Mouse (Mus musculus): ENCODE results near the gene Ubxn4.
"Not testable (repeated sequence)": the region's sequence is repeated elsewhere in the genome, so short reads cannot be mapped to it uniquely, and the experiment has no call there.

Gene Ubxn4
- long read RNA-seq, experiment 1, full-length matches to known transcripts: 30 of 132 reads
- long read RNA-seq, experiment 1, partial matches to known transcripts: 85 of 132 reads
- long read RNA-seq, experiment 1, other reads (novel, unspliced or antisense): 17 of 132 reads
- long read RNA-seq, experiment 2, full-length matches to known transcripts: 22 of 187 reads
- long read RNA-seq, experiment 2, partial matches to known transcripts: 153 of 187 reads
- long read RNA-seq, experiment 2, other reads (novel, unspliced or antisense): 12 of 187 reads

- intact Hi-C loops (cut with DNase I): no loop called here
These were observed at the start of gene Ubxn4 for GRCm38 (mm10) chr1:128243627-128243995. Gene Ubxn4, plus strand, starts transcription at chr1:128243964.

- intact Hi-C loops (cut with DNase I): no loop called here
These were observed 49.8 kb upstream of the Ubxn4 start for GRCm38 (mm10) chr1:128194011-128194410.

GRCm38 (mm10) chr1:128197353-128197752, 46.4 kb upstream of the Ubxn4 start:
- intact Hi-C loops (cut with DNase I): no loop called here

- intact Hi-C loops (cut with DNase I): no loop called here
These were observed 30.5 kb upstream of the Ubxn4 start for GRCm38 (mm10) chr1:128213261-128213660.

- intact Hi-C loops (cut with DNase I): no loop called here
These were observed 21.9 kb upstream of the Ubxn4 start for GRCm38 (mm10) chr1:128221886-128222285.

- intact Hi-C loops (cut with DNase I): no loop called here
These were observed 20.5 kb upstream of the Ubxn4 start for GRCm38 (mm10) chr1:128223304-128223703.

- intact Hi-C loops (cut with DNase I): no loop called here
These were observed 8.6 kb upstream of the Ubxn4 start for GRCm38 (mm10) chr1:128235181-128235580.

GRCm38 (mm10) chr1:128243996-128244726, 397 bp downstream of the Ubxn4 start:
- intact Hi-C loops (cut with DNase I): no loop called here

GRCm38 (mm10) chr1:128244727-128245355, 1.1 kb downstream of the Ubxn4 start:
- intact Hi-C loops (cut with DNase I): no loop called here

- intact Hi-C loops (cut with DNase I): not testable (repeated sequence)
These were observed 23.3 kb downstream of the Ubxn4 start for GRCm38 (mm10) chr1:128267061-128267460.

- intact Hi-C loops (cut with DNase I): no loop called here
These were observed 27.0 kb downstream of the Ubxn4 start for GRCm38 (mm10) chr1:128270731-128271130.

- intact Hi-C loops (cut with DNase I): no loop called here
These were observed 32.1 kb downstream of the Ubxn4 start for GRCm38 (mm10) chr1:128275908-128276307.

- intact Hi-C loops (cut with DNase I): no loop called here
These were observed 34.8 kb downstream of the Ubxn4 start for GRCm38 (mm10) chr1:128278563-128278962.

- intact Hi-C loops (cut with DNase I): loop anchor here (10.0 kb wide), 1 partner anchor 553 kb away; no protein-coding TSS in a partner anchor
These were observed 38.0 kb downstream of the Ubxn4 start for GRCm38 (mm10) chr1:128281753-128282152.

GRCm38 (mm10) chr1:128282924-128283323, 39.2 kb downstream of the Ubxn4 start:
- intact Hi-C loops (cut with DNase I): loop anchor here (10.0 kb wide), 1 partner anchor 552 kb away; no protein-coding TSS in a partner anchor

- intact Hi-C loops (cut with DNase I): loop anchor here (10.0 kb wide), 1 partner anchor 551 kb away; no protein-coding TSS in a partner anchor
These were observed 40.5 kb downstream of the Ubxn4 start for GRCm38 (mm10) chr1:128284157-128284690.

GRCm38 (mm10) chr1:128285136-128285535, 41.4 kb downstream of the Ubxn4 start:
- intact Hi-C loops (cut with DNase I): loop anchor here (10.0 kb wide), 1 partner anchor 550 kb away; no protein-coding TSS in a partner anchor

- intact Hi-C loops (cut with DNase I): no loop called here
These were observed 46.5 kb downstream of the Ubxn4 start for GRCm38 (mm10) chr1:128290295-128290694.

- intact Hi-C loops (cut with DNase I): no loop called here
These were observed 49.8 kb downstream of the Ubxn4 start for GRCm38 (mm10) chr1:128293524-128293923.

- intact Hi-C loops (cut with DNase I): loop anchor here (2.0 kb wide), 1 partner anchor 68 kb away; no protein-coding TSS in a partner anchor
These were observed 51.5 kb downstream of the Ubxn4 start for GRCm38 (mm10) chr1:128295296-128295695.

- intact Hi-C loops (cut with DNase I): loop anchor here (2.0 kb wide), 1 partner anchor 69 kb away; no protein-coding TSS in a partner anchor
These were observed 52.2 kb downstream of the Ubxn4 start for GRCm38 (mm10) chr1:128295717-128296528.
